Mouse (Mus musculus): ENCODE data around the gene Dmrt2.
A peak's percentile ranks its signal among the peaks of the same experiment; 100 is the strongest.

Dmrt2 gene

GRCm38 (mm10) chr19:25672101-25672950 is at the start of gene Dmrt2:
Gene Dmrt2 (plus strand): TSS chr19:25672411.
- DNase-seq (ENCODE audit: low read depth, low spot score), result peak; percentile 94

- DNase-seq (ENCODE audit: low read depth, low spot score), result peak; percentile 47
Observed at GRCm38 (mm10) chr19:25628490-25628889, 43.7 kb upstream of the Dmrt2 start.

GRCm38 (mm10) chr19:25635119-25635518 is 37.1 kb upstream of the Dmrt2 start:
- no peak for DNase-seq (ENCODE audit: low read depth, low spot score)

GRCm38 (mm10) chr19:25635622-25636244 is 36.5 kb upstream of the Dmrt2 start:
- peak; percentile 56 for DNase-seq (ENCODE audit: low read depth, low spot score)

GRCm38 (mm10) chr19:25638766-25639361 is 33.3 kb upstream of the Dmrt2 start:
- DNase-seq (ENCODE audit: low read depth, low spot score), result no peak

- DNase-seq (ENCODE audit: low read depth, low spot score), result no peak
Observed at GRCm38 (mm10) chr19:25641786-25642185, 30.4 kb upstream of the Dmrt2 start.

GRCm38 (mm10) chr19:25647136-25647535 is 25.1 kb upstream of the Dmrt2 start:
- no peak for DNase-seq (ENCODE audit: low read depth, low spot score)

GRCm38 (mm10) chr19:25648701-25649100 is 23.5 kb upstream of the Dmrt2 start:
- DNase-seq (ENCODE audit: low read depth, low spot score), result no peak

- DNase-seq (ENCODE audit: low read depth, low spot score), result no peak
Observed at GRCm38 (mm10) chr19:25650474-25650873, 21.7 kb upstream of the Dmrt2 start.

GRCm38 (mm10) chr19:25652560-25652959 is 19.7 kb upstream of the Dmrt2 start:
- DNase-seq (ENCODE audit: low read depth, low spot score), result no peak

GRCm38 (mm10) chr19:25654034-25654749 is 18.0 kb upstream of the Dmrt2 start:
- DNase-seq (ENCODE audit: low read depth, low spot score), result no peak

- DNase-seq (ENCODE audit: low read depth, low spot score), result peak; percentile 9
Observed at GRCm38 (mm10) chr19:25665486-25666339, 6.5 kb upstream of the Dmrt2 start.

- DNase-seq (ENCODE audit: low read depth, low spot score), result no peak
Observed at GRCm38 (mm10) chr19:25667836-25668235, 4.4 kb upstream of the Dmrt2 start.

- no peak for DNase-seq (ENCODE audit: low read depth, low spot score)
Observed at GRCm38 (mm10) chr19:25669593-25670248, 2.5 kb upstream of the Dmrt2 start.

GRCm38 (mm10) chr19:25670571-25671285 is 1.5 kb upstream of the Dmrt2 start:
- DNase-seq (ENCODE audit: low read depth, low spot score), result no peak

GRCm38 (mm10) chr19:25671681-25672080 is 530 bp upstream of the Dmrt2 start:
- DNase-seq (ENCODE audit: low read depth, low spot score), result no peak

- DNase-seq (ENCODE audit: low read depth, low spot score), result no peak
Observed at GRCm38 (mm10) chr19:25673224-25674055, 1.2 kb downstream of the Dmrt2 start.

GRCm38 (mm10) chr19:25674056-25674420 is 1.8 kb downstream of the Dmrt2 start:
- DNase-seq (ENCODE audit: low read depth, low spot score), result no peak

- no peak for DNase-seq (ENCODE audit: low read depth, low spot score)
Observed at GRCm38 (mm10) chr19:25674744-25675143, 2.5 kb downstream of the Dmrt2 start.
